In the genomic region with DNA sequence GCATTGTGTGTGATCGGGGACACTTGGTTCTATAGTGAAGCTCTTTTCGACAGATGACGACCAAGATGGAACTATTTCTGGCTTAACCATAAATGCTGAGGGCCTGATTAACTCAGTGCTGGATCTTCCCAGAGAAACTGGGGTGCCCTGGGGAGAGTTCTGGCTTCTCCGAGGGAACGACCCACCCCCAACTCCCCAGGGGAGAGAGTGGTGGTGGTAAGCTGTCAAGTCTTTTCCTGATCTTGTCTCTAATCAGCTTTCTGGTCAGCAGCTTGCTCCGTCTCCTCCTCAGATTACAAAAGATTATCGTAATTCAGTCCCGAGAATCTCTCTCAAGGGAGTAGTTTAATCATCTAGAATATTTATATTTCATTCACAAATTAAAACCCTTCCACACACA, we compare ENCODE assay signal across 24 mouse cellular contexts.
"Had no signal": no experiment of that assay in that cellular context is flagged by ENCODE, and none has a peak within 500 bp of the region (broad histone marks: within the 10 kb centered on the region; RNA-seq: fewer than 3 reads in every experiment).

No protein-coding gene starts in this region.

- H3K4me3 ChIP-seq: intestine, embryonic 15.5 days; limb, embryonic 12.5 days; limb, embryonic 15.5 days; megakaryocyte, embryonic 14.5 days; midbrain, embryonic 12.5 days; midbrain, embryonic 15.5 days; neural tube, embryonic 12.5 days; neural tube, embryonic 15.5 days had no signal

- H3K9me3 ChIP-seq: intestine, embryonic 15.5 days; limb, embryonic 12.5 days; limb, embryonic 15.5 days; midbrain, embryonic 12.5 days; midbrain, embryonic 15.5 days; neural tube, embryonic 12.5 days; neural tube, embryonic 15.5 days had no signal

- H3K27me3 ChIP-seq: intestine, embryonic 15.5 days; megakaryocyte, embryonic 14.5 days; midbrain, embryonic 15.5 days; neural tube, embryonic 12.5 days; neural tube, embryonic 15.5 days had no signal

- H3K4me1 ChIP-seq: intestine, embryonic 15.5 days; limb, embryonic 15.5 days; megakaryocyte, embryonic 14.5 days; midbrain, embryonic 15.5 days had no signal

- H3K36me3 ChIP-seq: intestine, embryonic 15.5 days; limb, embryonic 12.5 days; midbrain, embryonic 12.5 days; midbrain, embryonic 15.5 days; neural tube, embryonic 12.5 days; neural tube, embryonic 15.5 days had no signal

- ATAC-seq: intestine, embryonic 15.5 days; liver, postnatal 0 days; lung, postnatal 0 days; midbrain, embryonic 15.5 days had no signal

- DNase-seq: kidney, adult 2 months; kidney, postnatal 36 days; left cerebral cortex, postnatal 4 days; liver, postnatal 0 days; lung, embryonic 14.5 days; lung, postnatal 36 days; right cerebral cortex, adult 18-20 months; right cerebral cortex, postnatal 14 days; right cerebral cortex, postnatal 4 days; thymus, adult 2 months; thymus, postnatal 14 days; thymus, postnatal 4 days had no signal

- H3K4me2 ChIP-seq: intestine, embryonic 15.5 days; limb, embryonic 12.5 days; limb, embryonic 15.5 days; liver, embryonic 11.5 days; lung, embryonic 14.5 days; midbrain, embryonic 12.5 days; midbrain, embryonic 15.5 days; neural tube, embryonic 12.5 days; neural tube, embryonic 15.5 days had no signal

- H3K9ac ChIP-seq: intestine, embryonic 15.5 days; limb, embryonic 12.5 days; limb, embryonic 15.5 days; liver, embryonic 14.5 days; liver, postnatal 0 days; lung, embryonic 14.5 days; midbrain, embryonic 12.5 days; midbrain, embryonic 15.5 days; neural tube, embryonic 12.5 days; neural tube, embryonic 15.5 days had no signal

- H3K27ac ChIP-seq: intestine, embryonic 15.5 days; limb, embryonic 12.5 days; limb, embryonic 15.5 days; liver, embryonic 14.5 days; midbrain, embryonic 12.5 days; midbrain, embryonic 15.5 days; neural tube, embryonic 12.5 days; neural tube, embryonic 15.5 days; stomach, postnatal 0 days had no signal
